Mouse (Mus musculus): ENCODE results near the gene Mvb12a.

DNA sequence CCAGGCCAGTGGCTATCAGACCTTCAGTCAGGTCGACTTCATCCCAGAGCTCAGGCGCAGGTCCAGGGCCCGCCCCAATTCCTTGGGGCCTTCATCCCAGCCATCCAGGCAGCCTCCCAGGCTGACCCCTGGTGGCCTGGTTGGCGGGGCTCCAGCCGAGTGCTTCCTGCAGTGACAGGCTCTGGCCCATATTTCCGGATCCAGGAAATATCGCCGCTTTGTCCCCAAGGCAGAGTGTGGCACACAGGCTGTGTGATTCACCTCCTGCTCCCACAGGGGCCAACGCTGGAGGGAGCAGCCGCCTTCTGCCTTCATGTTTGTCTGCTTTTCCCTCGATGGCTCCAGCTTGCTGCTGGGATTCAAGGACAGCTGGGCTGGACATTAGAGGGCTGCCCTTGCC lies 46.2 kb upstream of the Mvb12a start:
- TF ChIP-seq ETS1 (conservative IDR thresholded peaks at IDR 0.05; ENCODE audit: low read depth, low read length), result no peak
- no peak for TF ChIP-seq ZNF384 (IDR thresholded peaks at IDR 0.05; ENCODE audit: low read depth, low read length)
- no peak for TF ChIP-seq GABPA (IDR thresholded peaks at IDR 0.05; ENCODE audit: insufficient replicate concordance, low read depth, low read length)
- no peak for TF ChIP-seq EP300 (IDR thresholded peaks at IDR 0.05; ENCODE audit: low read length)
- no peak for TF ChIP-seq CTCF (conservative IDR thresholded peaks at IDR 0.05 in 1 of 2, IDR thresholded peaks at IDR 0.05 in 1 of 2; ENCODE audit: low read depth in 2 of 2, low read length in 2 of 2)
- no peak for TF ChIP-seq ZC3H11A (IDR thresholded peaks at IDR 0.05; ENCODE audit: low read depth, low read length)
